Mouse (Mus musculus) intestine, embryonic 16.5 days (tissue): Measurements from ENCODE around the gene Ofd1. TPM values are rescaled to one million over a fixed set of nuclear protein-coding genes. Genes with fewer than 3 reads are reported as not detected.
A peak's percentile ranks its signal among the peaks of the same experiment; 100 is the strongest.

Source experiments
- ATAC-seq: fragments of 200-750 bp; cut with Nextera tagmentation; 2 replicates; pipeline ENCODE4 v1.8.0; 2017; ENCODE audit warnings: moderate TSS enrichment, moderate library complexity
- H3K27ac ChIP-seq: fragments of 300-500 bp; sonication (generic); 2 replicates; pipeline ENCODE4 v1.5.1; 2014; ENCODE audit warnings: mild to moderate bottlenecking, low read length
- H3K27me3 ChIP-seq: fragments of 300-500 bp; sonication (generic); replicated peaks from 2 replicates; pipeline ENCODE4 v1.6.1; 2014; ENCODE audit warnings: low read length, control low read depth, mixed read lengths; ENCODE audit not compliant: control insufficient read depth, insufficient read depth
- H3K36me3 ChIP-seq: fragments of 300-500 bp; sonication (generic); 2 replicates; pipeline ENCODE4 v1.6.1; 2014; ENCODE audit warnings: low read length, control low read depth; ENCODE audit not compliant: control insufficient read depth, insufficient read depth
- H3K4me1 ChIP-seq: fragments of 300-500 bp; sonication (generic); 2 replicates; pipeline ENCODE4 v1.6.1; 2014; ENCODE audit warnings: low read length, control low read depth, mixed read lengths; ENCODE audit not compliant: control insufficient read depth, insufficient read depth
- H3K4me2 ChIP-seq: fragments of 300-500 bp; sonication (generic); 2 replicates; pipeline ENCODE4 v1.6.1; 2014; ENCODE audit warnings: low read depth, low read length, control low read depth
- H3K4me3 ChIP-seq: fragments of 300-500 bp; sonication (generic); 2 replicates; pipeline ENCODE4 v1.5.1; 2014; ENCODE audit warnings: mild to moderate bottlenecking, low read length
- H3K9ac ChIP-seq: fragments of 300-500 bp; sonication (generic); 2 replicates; pipeline ENCODE4 v1.6.1; 2014; ENCODE audit warnings: low read depth, low read length
- H3K9me3 ChIP-seq: fragments of 300-500 bp; sonication (generic); 2 replicates; pipeline ENCODE4 v1.6.1; 2016; ENCODE audit warnings: low read length, control low read depth; ENCODE audit not compliant: control insufficient read depth
- WGBS: fragments of 180-500 bp; shearing (Covaris S2); extraction: QIAGEN DNeasy Blood & Tissue Kit; methylation state at CpG from one replicate; pipeline ENCODE4 v1.1.7; 2014; 5-methylcytosine and 5-hydroxymethylcytosine counted together
- polyA plus RNA-seq: library from polyadenylated mRNA; unstranded; fragments of >200 nt; fragmentation: Nextera tagmentation; extraction: Ambion mirVana; gene quantifications from 2 replicates; pipeline ENCODE4 v1.2.1, GENCODE M21; 2015

Gene Ofd1
- polyA plus RNA-seq, 1 experiment from 2014 or later: 4.5 TPM

DNA sequence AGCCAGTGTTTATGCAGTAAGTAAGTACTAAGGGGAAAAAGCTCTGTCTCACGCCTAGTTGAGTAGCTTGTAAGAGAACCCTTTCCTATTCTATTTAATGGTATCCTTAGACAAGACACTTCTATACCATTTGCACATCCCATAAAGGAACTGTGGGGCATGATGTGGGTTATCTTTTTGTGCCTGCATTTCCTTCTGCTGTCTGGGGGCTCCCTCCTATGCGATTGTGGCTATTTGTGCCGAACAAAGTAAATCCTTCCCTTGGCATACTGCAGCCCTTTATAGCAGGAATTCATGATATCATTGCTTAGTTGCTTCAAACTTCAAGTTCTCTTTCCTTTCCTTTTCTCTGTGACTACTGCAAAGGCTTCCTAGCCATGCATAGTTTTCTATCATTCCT lies 4.0 kb upstream of the Ofd1 start:
- no peaks in the 10 kb centered on the region for H3K4me1 ChIP-seq
- 84% methylated on average over 3 of the region's 3 CpGs for WGBS
- H3K27me3 ChIP-seq: no peaks in the 10 kb centered on the region

DNA sequence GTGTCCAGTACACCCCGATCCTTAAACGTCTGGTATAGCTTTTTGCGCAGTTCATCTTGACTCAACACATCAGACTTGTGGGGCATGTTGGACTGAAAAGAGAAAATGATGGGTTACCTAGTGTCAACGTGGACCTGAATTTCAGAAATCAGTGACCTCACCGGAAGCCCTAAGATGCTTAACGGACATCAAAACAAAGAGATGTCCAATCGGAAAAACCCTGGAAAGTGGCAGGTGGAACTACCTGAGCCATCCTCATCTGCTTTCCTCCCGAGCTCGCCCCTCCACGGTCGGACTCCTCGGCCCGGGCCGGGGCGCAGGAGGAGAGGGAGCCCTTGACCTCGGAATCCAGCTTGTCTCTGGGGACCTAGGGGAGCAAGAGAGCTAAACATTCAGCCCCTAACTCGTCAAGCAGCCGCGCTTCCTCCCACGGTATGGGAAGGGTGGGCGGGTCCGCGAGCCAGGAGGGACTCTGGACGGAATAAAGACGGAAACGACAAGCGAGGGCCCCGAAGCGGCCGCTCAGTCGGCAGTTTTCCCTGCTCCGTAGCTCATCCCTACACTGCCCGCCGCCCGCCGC lies 378 bp downstream of the Ofd1 start, which contains the start of gene Trappc2:
Trappc2 (plus strand) TSS at position 539 of the 580 bp plus-strand sequence.
- Histone ChIP-seq H3K27me3 (no peaks in the 10 kb centered on the region; the same call in 1 of the 2 replicates), H3K27ac (peak within 1 kb of the TSS; percentile 74), H3K9me3 (no peaks in the 10 kb centered on the region), H3K4me3 (peak within 1 kb of the TSS; percentile 65), H3K9ac (peak within 1 kb of the TSS; percentile 79), H3K36me3 (no peaks in the 10 kb centered on the region), H3K4me1 (no peaks in the 10 kb centered on the region), H3K4me2 (peak within 1 kb of the TSS; percentile 54)
- ATAC-seq: peak; percentile 86
- WGBS: 8% methylated on average over 35 of the region's 36 CpGs

More for the DNA sequence above, 4.0 kb upstream of the Ofd1 start:
- H3K9ac ChIP-seq: no peak overlapping the region
- H3K9me3 ChIP-seq: no peaks in the 10 kb centered on the region
- H3K36me3 ChIP-seq: no peaks in the 10 kb centered on the region
- H3K4me2 ChIP-seq: no peak overlapping the region
- no peak for ATAC-seq
- no peak overlapping the region for H3K4me3 ChIP-seq
- H3K27ac ChIP-seq: no peak overlapping the region

DNA sequence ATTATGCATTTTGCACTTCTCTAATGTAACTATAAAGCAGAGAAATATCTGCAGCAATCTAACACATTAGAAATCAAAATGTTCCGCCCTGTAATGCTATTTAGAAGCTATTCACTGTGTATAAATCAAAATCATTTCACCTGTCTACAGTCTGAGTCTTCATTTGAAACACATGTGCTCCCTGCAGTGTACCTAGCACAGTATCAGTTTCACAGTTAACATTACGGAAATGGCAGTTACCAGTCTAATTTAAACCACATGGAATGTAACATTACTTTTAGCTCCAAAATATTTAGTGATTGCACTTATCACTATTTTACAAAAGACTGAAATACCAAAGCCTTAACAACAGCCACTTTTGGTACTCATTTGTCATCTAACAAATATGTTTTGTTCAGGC lies 5.7 kb downstream of the Ofd1 start:
- Histone ChIP-seq H3K27me3 (no peaks in the 10 kb centered on the region; the same call in 1 of the 2 replicates), H3K4me3 (no peak overlapping the region), H3K4me2 (no peak overlapping the region), H3K36me3 (no peaks in the 10 kb centered on the region), H3K27ac (no peak overlapping the region), H3K9ac (no peak overlapping the region), H3K4me1 (no peaks in the 10 kb centered on the region), H3K9me3 (no peaks in the 10 kb centered on the region)
- no peak for ATAC-seq
- 87% methylated on average over 2 of the region's 2 CpGs for WGBS

DNA sequence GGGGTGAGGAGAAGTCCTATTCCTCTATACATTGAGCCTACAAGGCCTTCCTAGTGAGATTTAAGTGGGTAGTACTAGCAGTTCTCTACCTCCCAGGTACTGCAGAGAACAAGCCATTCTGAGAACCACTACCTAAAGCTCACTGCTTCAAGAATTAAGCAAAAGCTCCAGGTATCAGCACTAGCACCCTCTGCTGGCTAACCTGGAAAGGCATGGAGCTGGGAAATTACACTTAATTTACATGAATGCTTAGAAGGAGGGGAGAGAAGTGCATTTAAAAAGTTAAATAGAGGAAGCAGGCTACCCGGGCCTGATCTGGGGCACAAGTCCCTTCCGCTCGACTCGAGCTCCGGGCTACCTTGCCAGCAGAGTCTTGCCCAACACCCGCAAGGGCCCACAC lies 24.3 kb downstream of the Ofd1 start:
- no peaks in the 10 kb centered on the region for H3K36me3 ChIP-seq
- WGBS: 75% methylated on average over 5 of the region's 6 CpGs
- H3K4me2 ChIP-seq: no peak overlapping the region

DNA sequence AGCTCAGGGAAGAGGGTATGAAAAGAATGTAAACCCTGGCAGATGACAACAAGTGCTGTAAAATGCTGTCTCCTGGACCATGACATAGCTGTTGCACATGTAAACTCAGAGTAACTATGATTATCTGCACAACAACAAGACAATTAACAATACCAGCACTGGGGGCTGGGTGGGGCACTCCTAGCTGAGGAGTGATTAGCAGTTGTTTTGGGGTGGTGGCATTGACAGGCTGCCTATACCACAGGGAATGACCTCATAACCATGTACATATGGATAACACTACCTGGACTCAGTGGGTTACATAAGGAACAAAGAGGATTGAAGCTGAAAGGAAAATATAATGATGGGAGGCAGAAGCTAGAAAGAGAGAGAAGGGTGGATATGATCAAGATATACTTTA lies 32.6 kb downstream of the Ofd1 start:
- Histone ChIP-seq H3K27me3 (0 out of 2 replicates have a peak, but pooled peaks cover 7% of the 10 kb centered on the region), H3K36me3 (no peaks in the 10 kb centered on the region), H3K9ac (no peak overlapping the region), H3K4me3 (no peak overlapping the region), H3K27ac (no peak overlapping the region), H3K4me1 (no peaks in the 10 kb centered on the region), H3K9me3 (no peaks in the 10 kb centered on the region), H3K4me2 (no peak overlapping the region)
- ATAC-seq: no peak

More for the DNA sequence above, 24.3 kb downstream of the Ofd1 start:
- no peak overlapping the region for H3K27ac ChIP-seq
- no peak overlapping the region for H3K9ac ChIP-seq
- no peaks in the 10 kb centered on the region for H3K4me1 ChIP-seq
- H3K27me3 ChIP-seq: no peaks in the 10 kb centered on the region
- no peak overlapping the region for H3K4me3 ChIP-seq
- no peaks in the 10 kb centered on the region for H3K9me3 ChIP-seq
- no peak for ATAC-seq

DNA sequence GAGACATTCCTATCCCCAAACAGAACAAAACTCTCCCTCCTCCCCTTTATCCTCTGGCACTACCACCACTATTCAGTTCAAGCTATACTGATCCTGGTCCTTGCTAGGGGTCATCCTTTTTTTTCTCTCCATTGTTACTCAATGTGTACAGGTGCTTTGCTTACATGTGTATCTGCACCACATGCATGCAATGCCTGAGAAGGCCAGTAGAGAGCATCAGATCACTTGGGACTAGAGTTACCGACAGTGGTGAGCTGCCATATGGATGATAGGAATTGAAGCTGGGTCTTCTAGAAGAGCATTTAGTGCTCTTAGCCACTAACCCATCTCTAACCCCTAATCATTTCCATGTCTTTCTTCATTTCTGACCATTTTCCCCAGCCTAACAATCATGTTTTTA lies 46.8 kb downstream of the Ofd1 start:
- H3K27me3 ChIP-seq: no peaks in the 10 kb centered on the region
- H3K4me2 ChIP-seq: no peak overlapping the region
- no peaks in the 10 kb centered on the region for H3K4me1 ChIP-seq
- H3K27ac ChIP-seq: no peak overlapping the region
- no peak for ATAC-seq
- H3K9me3 ChIP-seq: no peaks in the 10 kb centered on the region
- no peak overlapping the region for H3K4me3 ChIP-seq
- 95% methylated on average over 1 of the region's 1 CpGs for WGBS
- H3K36me3 ChIP-seq: no peaks in the 10 kb centered on the region
- no peak overlapping the region for H3K9ac ChIP-seq

DNA sequence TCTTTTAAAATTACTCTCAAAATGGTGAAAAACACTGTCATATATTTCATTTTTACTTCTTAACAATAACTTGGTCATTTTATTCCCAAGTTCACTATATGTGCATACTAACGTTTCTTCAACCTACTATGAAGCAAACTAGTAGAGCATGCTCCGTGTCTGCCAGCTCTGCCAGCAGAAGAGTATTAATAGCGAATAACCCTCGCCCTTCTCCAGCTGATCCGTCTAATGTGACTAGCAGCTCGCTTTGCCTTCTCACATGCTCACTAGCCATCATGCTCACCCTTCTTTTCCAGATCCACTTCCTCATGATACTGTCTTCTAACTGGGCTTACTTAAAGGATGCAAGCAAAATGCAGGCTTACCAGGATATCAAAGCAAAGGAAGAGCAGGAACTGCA lies 53.8 kb downstream of the Ofd1 start:
- H3K27me3 ChIP-seq: no peaks in the 10 kb centered on the region
- H3K9me3 ChIP-seq: no peaks in the 10 kb centered on the region
- H3K4me3 ChIP-seq: no peak overlapping the region
- ATAC-seq: no peak
- no peaks in the 10 kb centered on the region for H3K36me3 ChIP-seq
- no peak overlapping the region for H3K4me2 ChIP-seq
- 84% methylated on average over 6 of the region's 6 CpGs for WGBS
- no peak overlapping the region for H3K9ac ChIP-seq
- H3K4me1 ChIP-seq: no peaks in the 10 kb centered on the region
- no peak overlapping the region for H3K27ac ChIP-seq

DNA sequence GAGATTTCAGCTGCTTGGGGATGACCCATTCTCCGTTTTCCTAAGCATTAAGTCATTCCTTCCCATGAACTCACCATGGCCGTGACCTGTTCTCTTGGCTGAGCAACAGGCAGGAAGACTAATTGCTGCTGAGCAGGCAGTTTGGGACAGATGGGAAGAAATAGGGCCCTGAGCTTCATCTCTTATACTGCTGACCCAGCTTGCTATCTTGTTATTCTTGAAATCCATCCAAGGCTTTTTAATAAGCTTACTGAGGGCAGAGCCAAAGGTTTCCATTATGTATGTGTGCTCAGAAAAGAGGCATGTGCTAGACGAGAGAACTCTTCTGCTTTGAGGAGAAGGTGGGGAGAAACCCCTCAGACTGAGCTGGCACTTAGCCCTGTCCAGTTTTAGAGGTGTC lies 55.6 kb downstream of the Ofd1 start:
- H3K27ac ChIP-seq: no peak overlapping the region
- H3K4me1 ChIP-seq: no peaks in the 10 kb centered on the region
- H3K4me2 ChIP-seq: no peak overlapping the region
- no peaks in the 10 kb centered on the region for H3K36me3 ChIP-seq
- no peaks in the 10 kb centered on the region for H3K27me3 ChIP-seq
- no peak overlapping the region for H3K4me3 ChIP-seq
- WGBS: 52% methylated on average over 3 of the region's 3 CpGs
- ATAC-seq: no peak
- no peaks in the 10 kb centered on the region for H3K9me3 ChIP-seq
- no peak overlapping the region for H3K9ac ChIP-seq

DNA sequence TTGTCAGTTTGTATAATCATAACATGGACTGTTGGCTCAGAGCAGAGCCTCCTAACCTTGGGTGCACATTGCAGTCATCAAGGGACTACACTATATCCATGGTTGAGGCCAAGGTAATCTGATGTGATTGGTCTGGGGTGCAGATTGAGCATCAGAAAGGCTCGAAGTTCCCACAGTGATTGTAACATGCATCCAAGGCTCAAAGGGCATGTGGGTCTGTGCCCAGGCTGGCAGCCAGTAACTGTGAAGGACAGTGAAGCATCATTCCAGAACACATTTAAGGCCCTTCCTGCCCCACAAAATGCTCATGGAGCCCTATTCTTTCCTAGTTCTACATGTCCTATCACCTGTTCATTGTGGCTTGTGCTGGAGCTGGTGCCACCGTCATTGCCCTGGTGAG lies 56.9 kb downstream of the Ofd1 start:
- no peak overlapping the region for H3K27ac ChIP-seq
- no peak overlapping the region for H3K4me3 ChIP-seq
- WGBS: 89% methylated on average over 2 of the region's 2 CpGs
- no peaks in the 10 kb centered on the region for H3K9me3 ChIP-seq
- no peak overlapping the region for H3K9ac ChIP-seq
- H3K4me1 ChIP-seq: no peaks in the 10 kb centered on the region
- ATAC-seq: no peak
- H3K4me2 ChIP-seq: no peak overlapping the region
- H3K27me3 ChIP-seq: no peaks in the 10 kb centered on the region
- H3K36me3 ChIP-seq: no peaks in the 10 kb centered on the region

DNA sequence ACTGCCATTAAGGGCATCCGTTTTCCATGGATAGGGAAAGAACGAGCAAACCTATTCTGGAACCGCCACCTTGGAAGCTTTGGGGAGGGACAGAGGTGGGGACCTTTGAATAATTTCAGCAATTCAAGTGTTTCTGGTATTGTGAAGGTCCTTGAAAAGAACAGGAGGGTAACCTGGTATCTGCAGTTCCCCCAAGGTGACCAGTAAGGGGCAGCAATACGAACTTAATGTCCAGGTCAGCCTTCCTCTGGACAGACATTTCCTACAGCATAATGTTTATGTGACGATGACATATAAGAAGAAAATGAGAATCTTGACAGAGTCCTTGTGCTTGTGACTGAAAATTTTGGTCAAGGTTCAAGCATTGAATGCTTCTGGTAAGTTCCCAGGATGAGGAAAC lies 61.9 kb downstream of the Ofd1 start:
- no peaks in the 10 kb centered on the region for H3K4me1 ChIP-seq
- H3K4me2 ChIP-seq: no peak overlapping the region
- no peaks in the 10 kb centered on the region for H3K36me3 ChIP-seq
- no peak overlapping the region for H3K27ac ChIP-seq
- no peak overlapping the region for H3K9ac ChIP-seq
- H3K9me3 ChIP-seq: no peaks in the 10 kb centered on the region
- H3K4me3 ChIP-seq: no peak overlapping the region
- no peak for ATAC-seq
- H3K27me3 ChIP-seq: peaks cover 4% of the 10 kb centered on the region; the same call in 1 of the 2 replicates
- 86% methylated on average over 5 of the region's 5 CpGs for WGBS
